Mouse (Mus musculus): ENCODE results near the gene Exph5. TPM values are rescaled to one million over a fixed set of nuclear protein-coding genes. Genes with fewer than 3 reads are reported as not detected.
A peak's percentile ranks its signal among the peaks of the same experiment; 100 is the strongest.

Gene Exph5
- polyA plus RNA-seq, 1 experiment from 2014 or later: 7.2 TPM

- no peak for DNase-seq (ENCODE audit: low spot score)
- H3K36me3 ChIP-seq (ENCODE audit: insufficient read depth, low read length): peaks cover 4% of the 10 kb centered on the region; the same call in 1 of the 2 replicates
- H3K4me2 ChIP-seq (replicated peaks; ENCODE audit: low read depth, low read length): no peak overlapping the region
- H3K27ac ChIP-seq (ENCODE audit: low read length): no peak overlapping the region
- peaks cover 12% of the 10 kb centered on the region; the same call in 1 of the 2 replicates for H3K4me1 ChIP-seq (ENCODE audit: insufficient read depth, low read depth, low read length)
- H3K9ac ChIP-seq (replicated peaks; ENCODE audit: low read depth): no peak overlapping the region
- TF ChIP-seq EP300 (IDR thresholded peaks at IDR 0.05): no peak
- TF ChIP-seq CTCF (IDR thresholded peaks at IDR 0.05): no peak
- H3K27me3 ChIP-seq (replicated peaks; ENCODE audit: insufficient read depth, low read length): no peaks in the 10 kb centered on the region
- no peaks in the 10 kb centered on the region for H3K9me3 ChIP-seq (ENCODE audit: low read length)
- H3K4me3 ChIP-seq (ENCODE audit: low read depth, low read length): no peak overlapping the region
- 85% methylated on average over 6 of the region's 6 CpGs for WGBS
- ATAC-seq: no peak
These were observed 102.7 kb downstream of the Exph5 start for GRCm38 (mm10) chr9:53404050-53404752.

- TF ChIP-seq CTCF (IDR thresholded peaks at IDR 0.05) (no peak), EP300 (IDR thresholded peaks at IDR 0.05) (no peak)
- peak overlapping the region; percentile 22 for H3K4me3 ChIP-seq (ENCODE audit: low read depth, low read length)
- H3K4me2 ChIP-seq (replicated peaks; ENCODE audit: low read depth, low read length): peak overlapping the region; percentile 52
- DNase-seq (ENCODE audit: low spot score) (peak; percentile 97), ATAC-seq (peak; percentile 76)
- peaks cover 12% of the 10 kb centered on the region; the same call in 1 of the 2 replicates for H3K4me1 ChIP-seq (ENCODE audit: insufficient read depth, low read depth, low read length)
- H3K9ac ChIP-seq (replicated peaks; ENCODE audit: low read depth): no peak overlapping the region
- H3K27ac ChIP-seq (ENCODE audit: low read length): peak overlapping the region; percentile 34
- 24% methylated on average over 21 of the region's 21 CpGs for WGBS
- no peaks in the 10 kb centered on the region for H3K27me3 ChIP-seq (replicated peaks; ENCODE audit: insufficient read depth, low read length)
- no peaks in the 10 kb centered on the region for H3K36me3 ChIP-seq (ENCODE audit: insufficient read depth, low read length)
- no peaks in the 10 kb centered on the region for H3K9me3 ChIP-seq (ENCODE audit: low read length)
These were observed 103.6 kb downstream of the Exph5 start for GRCm38 (mm10) chr9:53404753-53405722.

GRCm38 (mm10) chr9:53408548-53408947, 107.1 kb downstream of the Exph5 start:
- ATAC-seq: peak; percentile 24
- Histone ChIP-seq H3K9ac (replicated peaks; ENCODE audit: low read depth) (no peak overlapping the region), H3K36me3 (ENCODE audit: insufficient read depth, low read length) (no peaks in the 10 kb centered on the region), H3K27me3 (replicated peaks; ENCODE audit: insufficient read depth, low read length) (no peaks in the 10 kb centered on the region), H3K4me1 (ENCODE audit: insufficient read depth, low read depth, low read length) (peaks cover 4% of the 10 kb centered on the region; the same call in 1 of the 2 replicates), H3K4me3 (ENCODE audit: low read depth, low read length) (no peak overlapping the region), H3K9me3 (ENCODE audit: low read length) (no peaks in the 10 kb centered on the region), H3K27ac (ENCODE audit: low read length) (peak overlapping the region; percentile 20; the same call in 1 of the 2 replicates), H3K4me2 (replicated peaks; ENCODE audit: low read depth, low read length) (no peak overlapping the region)
- no peak for DNase-seq (ENCODE audit: low spot score)
- no peak for TF ChIP-seq CTCF (IDR thresholded peaks at IDR 0.05)
- no peak for TF ChIP-seq EP300 (IDR thresholded peaks at IDR 0.05)
- WGBS: 38% methylated on average over 4 of the region's 4 CpGs

- Histone ChIP-seq H3K4me1 (ENCODE audit: insufficient read depth, low read depth, low read length) (peaks cover 4% of the 10 kb centered on the region; the same call in 1 of the 2 replicates), H3K36me3 (ENCODE audit: insufficient read depth, low read length) (no peaks in the 10 kb centered on the region), H3K9me3 (ENCODE audit: low read length) (no peaks in the 10 kb centered on the region), H3K27me3 (replicated peaks; ENCODE audit: insufficient read depth, low read length) (no peaks in the 10 kb centered on the region), H3K27ac (ENCODE audit: low read length) (0 out of 2 replicates have a peak overlapping the region, but pooled peaks have one; percentile 0), H3K4me3 (ENCODE audit: low read depth, low read length) (no peak overlapping the region), H3K9ac (replicated peaks; ENCODE audit: low read depth) (no peak overlapping the region), H3K4me2 (replicated peaks; ENCODE audit: low read depth, low read length) (no peak overlapping the region)
- peak; percentile 84 for DNase-seq (ENCODE audit: low spot score)
- TF ChIP-seq EP300 (IDR thresholded peaks at IDR 0.05): peak; percentile 94
- no peak for TF ChIP-seq CTCF (IDR thresholded peaks at IDR 0.05)
- peak; percentile 84 for ATAC-seq
- 34% methylated on average over 2 of the region's 2 CpGs for WGBS
These were observed 107.5 kb downstream of the Exph5 start for GRCm38 (mm10) chr9:53408953-53409361.

GRCm38 (mm10) chr9:53409427-53409826, 108.0 kb downstream of the Exph5 start:
- H3K9ac ChIP-seq (replicated peaks; ENCODE audit: low read depth): no peak overlapping the region
- WGBS: 88% methylated on average over 3 of the region's 3 CpGs
- no peaks in the 10 kb centered on the region for H3K9me3 ChIP-seq (ENCODE audit: low read length)
- H3K27ac ChIP-seq (ENCODE audit: low read length): 0 out of 2 replicates have a peak overlapping the region, but pooled peaks have one; percentile 0
- ATAC-seq (no peak), DNase-seq (ENCODE audit: low spot score) (no peak)
- no peak overlapping the region for H3K4me3 ChIP-seq (ENCODE audit: low read depth, low read length)
- no peak for TF ChIP-seq CTCF (IDR thresholded peaks at IDR 0.05)
- TF ChIP-seq EP300 (IDR thresholded peaks at IDR 0.05): no peak
- H3K4me2 ChIP-seq (replicated peaks; ENCODE audit: low read depth, low read length): no peak overlapping the region
- no peaks in the 10 kb centered on the region for H3K27me3 ChIP-seq (replicated peaks; ENCODE audit: insufficient read depth, low read length)
- H3K4me1 ChIP-seq (ENCODE audit: insufficient read depth, low read depth, low read length): peaks cover 4% of the 10 kb centered on the region; the same call in 1 of the 2 replicates
- H3K36me3 ChIP-seq (ENCODE audit: insufficient read depth, low read length): no peaks in the 10 kb centered on the region
